Mouse (Mus musculus) liver, embryonic 15.5 days (tissue): Measurements from ENCODE around the gene Emc4. TPM values are rescaled to one million over a fixed set of nuclear protein-coding genes. Genes with fewer than 3 reads are reported as not detected.

Source experiments
- ATAC-seq: fragments of 200-750 bp; cut with Nextera tagmentation; 2 replicates; pipeline ENCODE4 v1.8.0; 2017; ENCODE audit warnings: moderate number of reproducible peaks, mild to moderate bottlenecking, moderate library complexity; ENCODE audit not compliant: insufficient read depth
- H3K27ac ChIP-seq: fragments of 300-500 bp; sonication (generic); replicated peaks from 2 replicates; pipeline ENCODE4 v1.5.1; 2015; ENCODE audit warnings: mild to moderate bottlenecking, inconsistent platforms
- H3K27me3 ChIP-seq: fragments of 300-500 bp; sonication (generic); 2 replicates; pipeline ENCODE4 v1.6.1; 2015; ENCODE audit warnings: mild to moderate bottlenecking, inconsistent platforms
- H3K36me3 ChIP-seq: fragments of 300-500 bp; sonication (generic); replicated peaks from 2 replicates; pipeline ENCODE4 v1.6.1; 2015; ENCODE audit warnings: moderate library complexity, mild to moderate bottlenecking, inconsistent platforms
- H3K4me1 ChIP-seq: fragments of 300-500 bp; sonication (generic); replicated peaks from 2 replicates; pipeline ENCODE4 v1.6.1; 2015; ENCODE audit warnings: inconsistent platforms
- H3K4me2 ChIP-seq: fragments of 300-500 bp; sonication (generic); 2 replicates; pipeline ENCODE4 v1.6.1; 2015; ENCODE audit warnings: moderate library complexity, mild to moderate bottlenecking, inconsistent platforms
- H3K4me3 ChIP-seq: fragments of 300-500 bp; sonication (generic); replicated peaks from 2 replicates; pipeline ENCODE4 v1.5.1; 2015; ENCODE audit warnings: mild to moderate bottlenecking, inconsistent platforms
- H3K9ac ChIP-seq: fragments of 300-500 bp; sonication (generic); 2 replicates; pipeline ENCODE4 v1.6.1; 2015; ENCODE audit warnings: moderate library complexity, mild to moderate bottlenecking, inconsistent platforms
- H3K9me3 ChIP-seq: fragments of 300-500 bp; sonication (generic); replicated peaks from 2 replicates; pipeline ENCODE4 v1.6.1; 2016; ENCODE audit warnings: inconsistent platforms
- WGBS: fragments of 180-500 bp; shearing (Covaris S2); methylation state at CpG from one replicate; pipeline ENCODE4 v1.1.7; 2015; ENCODE audit warnings: mixed read lengths; ENCODE audit not compliant: insufficient replicate concordance; 5-methylcytosine and 5-hydroxymethylcytosine counted together
- polyA plus RNA-seq: library from polyadenylated mRNA; unstranded; fragments of >200 nt; fragmentation: Nextera tagmentation; extraction: Ambion mirVana; gene quantifications from 2 replicates; pipeline ENCODE4 v1.2.1, GENCODE M21; 2015

Emc4 gene
- polyA plus RNA-seq = 40.3 and 41.1 TPM in 2 replicates

DNA sequence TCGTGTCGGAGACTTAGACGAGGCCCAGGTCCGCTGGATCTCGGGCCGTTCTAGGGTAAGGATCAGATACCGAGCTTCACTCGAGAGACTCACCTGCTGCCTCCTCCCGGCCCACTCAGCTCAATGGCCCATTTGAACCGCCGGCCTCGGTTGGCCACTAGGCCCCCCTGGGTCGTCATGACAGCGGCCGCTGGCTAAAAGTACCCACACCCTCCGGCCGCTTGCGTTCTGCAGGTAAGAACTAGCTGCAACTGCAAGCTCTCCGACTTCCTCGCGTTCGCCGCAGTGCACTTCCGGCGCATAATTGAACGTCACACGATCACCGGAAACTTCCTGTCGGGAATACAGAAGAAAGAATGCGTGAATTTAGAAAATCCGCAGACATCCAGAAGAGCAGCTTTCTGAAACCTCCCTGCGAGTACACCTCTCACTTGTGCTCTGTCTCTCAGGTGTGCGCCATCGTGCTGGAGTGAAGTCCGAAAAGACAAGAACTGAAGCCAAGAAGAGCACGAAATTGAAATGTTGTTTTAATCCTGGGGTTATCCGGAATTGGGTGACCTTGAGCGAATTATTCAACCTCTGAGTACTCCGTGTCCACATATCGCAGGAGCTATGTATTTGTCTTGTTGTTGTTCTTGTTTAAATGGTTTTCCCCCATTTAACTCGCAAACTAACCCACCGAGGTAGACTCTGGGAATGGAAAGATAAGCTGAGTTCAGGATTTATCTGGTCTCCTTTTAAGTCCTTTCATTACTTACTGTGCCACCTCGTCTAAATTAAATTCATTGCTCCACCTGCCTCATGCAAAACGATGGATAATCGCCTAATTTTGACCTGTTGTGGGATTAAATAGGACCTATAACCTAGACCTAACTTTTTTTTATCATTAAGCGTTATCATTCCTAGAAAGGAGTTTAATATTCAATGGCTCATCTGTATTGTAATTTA lies at the start of gene Emc4:
Gene Emc4, minus strand, starts transcription at position 302 of the 948 bp plus-strand sequence.
- peaks cover 23% of the 10 kb centered on the region for H3K4me1 ChIP-seq
- peak within 1 kb of the TSS; percentile 92 for H3K4me3 ChIP-seq
- peak within 1 kb of the TSS; percentile 78 for H3K4me2 ChIP-seq
- peak; percentile 80 for ATAC-seq
- H3K27ac ChIP-seq = peak within 1 kb of the TSS; percentile 81
- under 1% methylated on average over 46 of the region's 46 CpGs for WGBS
- 0 out of 2 replicates have a peak, but pooled peaks cover 1% of the 10 kb centered on the region for H3K27me3 ChIP-seq
- peaks cover 22% of the 10 kb centered on the region for H3K36me3 ChIP-seq
- H3K9ac ChIP-seq = peak within 1 kb of the TSS; percentile 76
- H3K9me3 ChIP-seq = no peaks in the 10 kb centered on the region

DNA sequence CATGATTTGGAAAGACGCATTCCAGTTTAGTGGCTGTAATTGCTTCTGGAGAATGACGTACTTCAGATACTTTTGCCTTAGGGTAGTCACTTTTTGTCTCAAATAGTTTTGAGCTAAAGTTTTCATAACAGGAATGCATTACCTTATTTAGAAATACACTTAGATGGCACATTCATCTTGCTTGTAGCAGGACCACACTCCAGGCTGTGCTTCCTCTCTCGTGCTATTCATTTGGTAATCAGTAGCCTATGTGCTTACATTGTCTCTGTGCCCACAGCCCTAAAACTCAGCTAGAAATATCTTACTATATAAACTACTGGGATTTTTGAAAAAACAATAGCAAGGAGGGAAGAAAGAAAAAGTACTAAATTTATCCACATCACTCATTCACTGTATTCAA lies 39.2 kb upstream of the Emc4 start:
- no peaks in the 10 kb centered on the region for H3K27me3 ChIP-seq
- 82% methylated on average over 3 of the region's 3 CpGs for WGBS
- no peak overlapping the region for H3K4me2 ChIP-seq
- no peak for ATAC-seq
- H3K4me1 ChIP-seq = no peaks in the 10 kb centered on the region
- peaks cover 35% of the 10 kb centered on the region for H3K36me3 ChIP-seq
- no peak overlapping the region for H3K4me3 ChIP-seq
- H3K9me3 ChIP-seq = no peaks in the 10 kb centered on the region
- no peak overlapping the region for H3K27ac ChIP-seq
- H3K9ac ChIP-seq = no peak overlapping the region

DNA sequence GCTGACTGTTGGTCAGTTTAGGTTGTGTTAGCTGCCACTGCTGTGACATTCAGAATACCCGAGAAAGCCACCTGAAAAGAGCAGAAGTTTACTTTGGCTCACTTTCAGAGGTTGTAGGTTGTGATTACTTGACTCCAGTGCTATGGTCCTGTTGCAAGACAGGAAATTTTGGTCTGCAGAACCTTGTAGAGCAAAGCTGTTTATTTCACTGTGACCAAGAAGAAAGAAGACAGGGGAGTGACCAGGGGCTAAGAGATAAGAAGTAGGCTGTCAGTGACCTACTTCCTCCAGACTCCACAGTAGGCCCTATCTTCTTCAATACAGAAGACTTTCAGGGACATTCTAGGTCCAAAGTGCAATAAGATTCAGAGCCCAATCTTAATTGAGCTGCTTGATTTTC lies 28.8 kb upstream of the Emc4 start:
- no peaks in the 10 kb centered on the region for H3K9me3 ChIP-seq
- H3K9ac ChIP-seq = no peak overlapping the region
- 15% methylated on average over 1 of the region's 1 CpGs for WGBS
- ATAC-seq = no peak
- H3K27me3 ChIP-seq = no peaks in the 10 kb centered on the region
- H3K27ac ChIP-seq = 0 out of 2 replicates have a peak overlapping the region, but pooled peaks have one; percentile 19
- peaks cover 15% of the 10 kb centered on the region for H3K4me1 ChIP-seq
- H3K4me2 ChIP-seq = no peak overlapping the region
- no peaks in the 10 kb centered on the region for H3K36me3 ChIP-seq
- H3K4me3 ChIP-seq = no peak overlapping the region

DNA sequence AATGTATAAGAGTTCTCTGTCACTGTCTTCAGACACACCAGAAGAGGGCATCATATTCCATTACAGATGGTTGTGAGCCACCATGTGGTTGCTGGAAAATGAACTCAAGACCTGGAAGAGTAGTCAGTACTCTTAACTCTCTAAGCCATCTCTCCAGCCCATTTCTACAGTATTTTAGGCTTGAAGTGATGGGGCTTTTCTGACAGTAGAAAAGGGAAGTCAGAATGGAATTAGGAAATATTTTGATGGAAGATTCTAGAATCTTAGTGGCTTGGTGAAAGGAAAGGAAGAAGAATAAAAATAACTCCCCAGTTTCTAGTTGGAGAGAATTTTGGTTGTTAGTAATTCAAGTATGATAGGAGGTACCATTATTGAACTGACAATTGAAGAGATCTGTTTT lies 26.1 kb upstream of the Emc4 start:
- Histone ChIP-seq H3K27me3 (no peaks in the 10 kb centered on the region), H3K9me3 (no peaks in the 10 kb centered on the region), H3K4me2 (no peak overlapping the region), H3K27ac (no peak overlapping the region), H3K4me1 (peaks cover 25% of the 10 kb centered on the region), H3K9ac (no peak overlapping the region), H3K36me3 (no peaks in the 10 kb centered on the region), H3K4me3 (no peak overlapping the region)
- no peak for ATAC-seq

DNA sequence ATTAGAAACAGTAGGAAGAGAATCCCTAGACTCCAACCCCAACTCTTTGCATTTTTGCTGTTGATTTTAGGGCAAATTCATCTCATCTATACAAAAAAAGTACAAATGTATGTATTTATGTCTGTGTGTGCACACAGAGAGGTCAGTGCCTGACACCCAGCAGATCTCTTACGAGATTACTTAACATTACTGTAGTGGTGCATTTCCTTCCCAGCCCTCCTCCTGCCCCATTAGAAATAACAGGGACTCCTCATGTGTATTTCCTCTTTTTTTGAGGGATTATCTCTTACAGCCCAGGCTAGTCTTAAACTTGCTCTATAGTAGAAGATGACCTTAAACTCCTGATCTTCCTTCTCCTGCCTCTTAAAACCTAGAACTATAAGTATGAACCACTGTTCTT lies 24.9 kb upstream of the Emc4 start:
- Histone ChIP-seq H3K4me3 (no peak overlapping the region), H3K9me3 (no peaks in the 10 kb centered on the region), H3K4me1 (peaks cover 25% of the 10 kb centered on the region), H3K9ac (no peak overlapping the region), H3K27ac (no peak overlapping the region), H3K36me3 (no peaks in the 10 kb centered on the region), H3K4me2 (no peak overlapping the region), H3K27me3 (no peaks in the 10 kb centered on the region)
- WGBS = 24% methylated on average over 1 of the region's 1 CpGs
- no peak for ATAC-seq

DNA sequence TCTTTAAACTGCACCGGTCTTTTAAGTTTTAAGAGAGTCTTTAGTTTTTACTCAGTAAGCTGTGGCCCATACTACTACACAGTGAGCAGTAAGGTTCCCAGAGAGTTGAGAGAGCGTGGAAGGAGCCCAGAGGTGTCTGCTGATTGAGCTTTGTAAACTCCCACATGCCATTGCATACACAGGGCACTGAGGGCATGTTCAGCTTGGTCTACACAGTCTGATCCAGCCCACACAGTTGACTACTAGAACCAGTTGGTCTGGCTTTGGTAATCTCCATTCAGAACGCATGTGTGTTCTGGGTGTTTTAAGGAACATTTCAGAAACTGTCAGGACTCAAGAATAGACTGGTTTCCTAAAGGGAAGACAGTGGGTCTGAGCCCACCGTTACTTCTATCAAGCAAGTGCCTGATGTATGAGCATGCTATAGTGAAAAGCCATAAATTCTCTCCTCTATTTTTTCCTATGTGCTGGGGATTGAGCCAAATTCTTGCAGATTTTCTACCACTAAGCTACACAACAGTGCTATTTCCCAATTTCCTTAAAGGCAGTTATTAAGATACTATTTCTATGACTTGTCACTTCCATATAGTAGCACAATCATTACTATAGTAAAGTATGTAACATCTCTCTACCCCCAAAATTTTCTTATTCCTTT lies 23.6 kb upstream of the Emc4 start:
- no peak overlapping the region for H3K27ac ChIP-seq
- H3K9me3 ChIP-seq = no peaks in the 10 kb centered on the region
- H3K27me3 ChIP-seq = no peaks in the 10 kb centered on the region
- 79% methylated on average over 4 of the region's 4 CpGs for WGBS
- H3K4me3 ChIP-seq = no peak overlapping the region
- H3K36me3 ChIP-seq = no peaks in the 10 kb centered on the region
- no peak overlapping the region for H3K4me2 ChIP-seq
- no peak overlapping the region for H3K9ac ChIP-seq
- peaks cover 22% of the 10 kb centered on the region for H3K4me1 ChIP-seq
- no peak for ATAC-seq

DNA sequence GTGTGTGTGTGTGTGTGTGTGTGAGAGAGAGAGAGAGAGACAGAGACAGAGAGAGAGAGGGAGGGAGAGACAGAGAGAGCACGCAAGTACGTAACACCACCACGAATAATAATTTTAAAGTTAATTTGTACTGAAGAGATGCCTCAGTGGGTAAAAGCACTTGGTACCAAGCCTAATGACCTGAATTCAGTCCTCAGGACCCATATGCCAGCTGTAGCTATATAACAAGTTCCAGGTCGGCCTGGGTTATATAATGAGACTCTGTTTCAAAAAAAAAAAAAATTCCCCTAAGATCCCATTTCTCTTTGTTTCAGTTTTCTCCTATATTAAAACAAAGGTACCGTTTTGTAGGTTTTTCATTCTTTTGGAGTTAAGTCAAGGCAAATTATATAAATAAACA lies 23.0 kb upstream of the Emc4 start:
- no peak overlapping the region for H3K4me2 ChIP-seq
- no peak for ATAC-seq
- 86% methylated on average over 5 of the region's 5 CpGs for WGBS

DNA sequence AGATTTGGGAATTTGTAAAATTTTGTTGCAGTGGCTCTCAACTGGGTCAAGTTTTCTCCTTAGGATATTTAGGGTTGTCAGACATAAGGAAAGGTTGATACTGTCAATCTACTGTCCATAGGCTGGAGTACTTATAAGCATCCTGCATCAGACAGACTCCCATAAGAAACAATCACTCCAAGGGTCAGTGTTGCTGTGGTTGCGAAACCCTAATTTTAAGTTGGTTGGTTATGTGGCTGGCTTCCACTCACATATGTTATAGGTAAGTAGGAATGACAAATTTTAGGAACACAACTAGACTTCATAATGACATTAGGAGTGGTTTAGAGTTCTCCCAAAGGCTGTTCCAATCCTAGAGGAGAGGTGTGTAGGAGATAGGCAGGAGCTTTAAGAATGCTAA lies 13.4 kb upstream of the Emc4 start:
- H3K27ac ChIP-seq = no peak overlapping the region
- peak overlapping the region; percentile 77 for H3K4me2 ChIP-seq
- no peaks in the 10 kb centered on the region for H3K9me3 ChIP-seq
- 0 out of 2 replicates have a peak, but pooled peaks cover 4% of the 10 kb centered on the region for H3K36me3 ChIP-seq
- H3K9ac ChIP-seq = no peak overlapping the region
- peaks cover 33% of the 10 kb centered on the region for H3K4me1 ChIP-seq
- 96% methylated on average over 1 of the region's 1 CpGs for WGBS
- no peak for ATAC-seq
- no peak overlapping the region; the same call in 1 of the 2 replicates for H3K4me3 ChIP-seq
- no peaks in the 10 kb centered on the region for H3K27me3 ChIP-seq

More for the DNA sequence above, 23.0 kb upstream of the Emc4 start:
- no peak overlapping the region for H3K9ac ChIP-seq
- H3K4me1 ChIP-seq = peaks cover 16% of the 10 kb centered on the region; the same call in 1 of the 2 replicates
- H3K27ac ChIP-seq = no peak overlapping the region
- no peaks in the 10 kb centered on the region for H3K36me3 ChIP-seq
- no peak overlapping the region for H3K4me3 ChIP-seq
- H3K27me3 ChIP-seq = no peaks in the 10 kb centered on the region
- H3K9me3 ChIP-seq = no peaks in the 10 kb centered on the region

DNA sequence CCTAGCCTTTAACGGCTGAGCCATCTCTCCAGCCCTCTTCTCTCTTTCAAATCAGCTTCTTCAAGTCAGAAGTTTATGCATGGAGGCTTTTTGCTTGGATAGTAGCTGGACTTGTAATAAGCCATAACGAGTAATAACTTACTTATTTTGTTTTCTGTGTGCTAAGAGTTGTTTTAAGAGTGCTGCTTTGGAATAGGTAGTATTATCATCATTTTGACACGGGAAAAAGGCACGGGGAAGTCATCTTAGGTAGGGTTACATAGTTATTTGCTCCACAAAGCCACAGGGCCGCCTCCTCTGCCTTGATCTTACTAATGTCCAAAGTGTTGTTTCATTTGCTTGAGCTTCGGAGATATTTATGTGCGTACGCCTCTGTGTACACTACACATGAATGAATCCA lies 12.3 kb upstream of the Emc4 start:
- no peaks in the 10 kb centered on the region for H3K9me3 ChIP-seq
- peak overlapping the region; percentile 98 for H3K4me3 ChIP-seq
- peak overlapping the region; percentile 96 for H3K9ac ChIP-seq
- H3K27me3 ChIP-seq = no peaks in the 10 kb centered on the region
- ATAC-seq = no peak
- peak overlapping the region; percentile 77 for H3K4me2 ChIP-seq
- 0 out of 2 replicates have a peak, but pooled peaks cover 4% of the 10 kb centered on the region for H3K36me3 ChIP-seq
- WGBS = 31% methylated on average over 8 of the region's 8 CpGs
- peak overlapping the region; percentile 92 for H3K27ac ChIP-seq
- H3K4me1 ChIP-seq = peaks cover 33% of the 10 kb centered on the region

DNA sequence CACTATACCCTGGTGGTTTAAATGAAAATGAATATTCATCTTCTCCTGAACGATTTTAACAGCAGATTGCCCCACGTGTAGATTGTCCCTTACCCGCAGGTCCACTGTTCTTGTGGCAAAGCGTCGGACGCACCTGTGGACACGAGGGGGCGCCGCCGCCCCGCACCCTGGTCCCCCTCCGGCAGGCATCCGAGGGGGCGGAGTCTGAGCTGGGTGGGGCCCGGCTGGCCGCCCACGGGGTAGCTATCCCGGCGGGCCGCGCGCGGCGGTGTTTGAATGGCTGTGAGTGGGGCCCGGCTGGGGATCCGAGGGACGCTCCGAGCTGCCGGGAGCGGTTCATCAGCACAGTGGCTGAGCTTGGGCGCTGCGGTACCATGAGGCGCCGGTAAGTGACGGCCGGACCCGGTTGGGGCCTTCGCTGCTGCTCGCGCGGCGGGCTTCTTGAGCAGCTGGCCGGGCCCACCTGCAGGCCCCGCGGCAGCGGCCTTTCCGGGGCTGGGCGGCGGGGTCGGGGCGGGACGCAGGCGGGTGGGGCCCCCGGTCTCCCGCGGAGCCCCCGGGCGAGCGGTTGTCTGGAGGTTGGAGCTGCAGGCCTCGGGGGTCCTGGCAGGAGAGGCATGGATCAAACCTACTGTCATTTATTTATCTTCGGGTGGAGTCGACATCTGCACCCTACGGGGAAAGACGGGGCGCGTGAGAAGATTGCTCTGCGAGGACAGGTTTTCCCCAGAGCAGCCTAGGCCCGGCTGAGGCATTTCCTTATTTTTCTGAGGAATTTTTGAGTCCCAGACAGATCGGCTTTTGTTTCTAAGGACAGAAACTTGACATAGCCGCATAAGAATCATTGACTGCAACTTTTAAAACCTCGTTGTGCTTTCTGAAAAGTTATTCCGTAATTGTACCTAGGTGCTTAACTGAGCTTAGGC lies 11.4 kb upstream of the Emc4 start, which contains the start of gene Katnbl1:
Gene Katnbl1, plus strand, starts transcription at position 239 of the 926 bp plus-strand sequence.
- Histone ChIP-seq H3K4me2 (peak within 1 kb of the TSS; percentile 77), H3K4me3 (peak within 1 kb of the TSS; percentile 98), H3K27me3 (no peaks in the 10 kb centered on the region), H3K36me3 (0 out of 2 replicates have a peak, but pooled peaks cover 4% of the 10 kb centered on the region), H3K4me1 (peaks cover 37% of the 10 kb centered on the region), H3K27ac (peak within 1 kb of the TSS; percentile 92), H3K9ac (peak within 1 kb of the TSS; percentile 96), H3K9me3 (no peaks in the 10 kb centered on the region)
- under 1% methylated on average over 68 of the region's 72 CpGs for WGBS
- peak; percentile 99 for ATAC-seq
